In genomic region chr4:118421384-118421783, GRCm38 (mm10) we compare ENCODE assay signal across 22 mouse cellular contexts. TPM values are rescaled to one million over a fixed set of nuclear protein-coding genes. Genes with fewer than 3 reads are reported as not detected.
DNase-seq lines count a peak whose midpoint lies in the region; ATAC-seq lines count a peak whose summit lies in the region.
"Had no signal": no experiment of that assay in that cellular context is flagged by ENCODE, and none has a peak within 500 bp of the region (broad histone marks: within the 10 kb centered on the region; RNA-seq: fewer than 3 reads in every experiment).

No protein-coding gene starts in this region.

- H3K36me3 ChIP-seq in intestine, embryonic 16.5 days (ENCODE audit: control insufficient read depth, insufficient read depth, low read length) = no peaks in the 10 kb centered on the region
- peaks cover 73% of the 10 kb centered on the region for H3K36me3 ChIP-seq in hindbrain, embryonic 10.5 days

- no peaks in the 10 kb centered on the region for H3K27me3 ChIP-seq in intestine, embryonic 16.5 days (replicated peaks; ENCODE audit: control insufficient read depth, insufficient read depth, low read length)
- no peaks in the 10 kb centered on the region for H3K27me3 ChIP-seq in hindbrain, embryonic 10.5 days (ENCODE audit: insufficient read depth, poor library complexity, severe bottlenecking)
- H3K27me3 ChIP-seq: embryonic facial prominence, embryonic 12.5 days; forebrain, embryonic 15.5 days; heart, embryonic 13.5 days; hindbrain, embryonic 12.5 days had no signal

- no peak overlapping the region for H3K4me3 ChIP-seq in intestine, embryonic 16.5 days (ENCODE audit: low read length)
- H3K4me3 ChIP-seq in hindbrain, embryonic 10.5 days = no peak overlapping the region
- H3K4me3 ChIP-seq: embryonic facial prominence, embryonic 12.5 days; forebrain, embryonic 15.5 days; heart, embryonic 13.5 days; hindbrain, embryonic 12.5 days had no signal

- H3K9ac ChIP-seq in intestine, embryonic 16.5 days (ENCODE audit: low read depth, low read length) = no peak overlapping the region
- H3K9ac ChIP-seq: embryonic facial prominence, embryonic 12.5 days; forebrain, embryonic 15.5 days; heart, embryonic 13.5 days; hindbrain, embryonic 12.5 days had no signal

- no peak overlapping the region for H3K4me2 ChIP-seq in intestine, embryonic 16.5 days (ENCODE audit: low read depth, low read length)
- H3K4me2 ChIP-seq: embryonic facial prominence, embryonic 12.5 days; forebrain, embryonic 15.5 days; heart, embryonic 13.5 days; hindbrain, embryonic 12.5 days had no signal

- no peaks in the 10 kb centered on the region for H3K9me3 ChIP-seq in intestine, embryonic 16.5 days (ENCODE audit: control insufficient read depth, low read length)
- no peaks in the 10 kb centered on the region for H3K9me3 ChIP-seq in hindbrain, embryonic 10.5 days
- H3K9me3 ChIP-seq: embryonic facial prominence, embryonic 12.5 days; forebrain, embryonic 15.5 days; G1E; heart, embryonic 13.5 days; hindbrain, embryonic 12.5 days had no signal

- H3K27ac ChIP-seq in intestine, embryonic 16.5 days (ENCODE audit: low read length) = peak overlapping the region; percentile 77
- no peak overlapping the region for H3K27ac ChIP-seq in hindbrain, embryonic 10.5 days
- H3K27ac ChIP-seq: embryonic facial prominence, embryonic 12.5 days; forebrain, embryonic 15.5 days; heart, embryonic 13.5 days; hindbrain, embryonic 12.5 days had no signal

- peak; percentile 94 for ATAC-seq in intestine, embryonic 16.5 days
- ATAC-seq: CD4-positive, CD25-positive, alpha-beta regulatory T cell, adult 4 months; forebrain, embryonic 15.5 days had no signal

- WGBS in intestine, embryonic 16.5 days = 74% methylated on average over 3 of the region's 3 CpGs
- WGBS in hindbrain, embryonic 10.5 days = 90% methylated on average over 3 of the region's 3 CpGs

- H3K4me1 ChIP-seq in intestine, embryonic 16.5 days (ENCODE audit: control insufficient read depth, insufficient read depth, low read length) = peaks cover 11% of the 10 kb centered on the region
- H3K4me1 ChIP-seq in hindbrain, embryonic 10.5 days (replicated peaks) = no peaks in the 10 kb centered on the region
- H3K4me1 ChIP-seq: embryonic facial prominence, embryonic 12.5 days; forebrain, embryonic 15.5 days; heart, embryonic 13.5 days; hindbrain, embryonic 12.5 days had no signal

- DNase-seq in kidney, adult 11 months = peak; percentile 29
- no peak for DNase-seq in kidney, postnatal 10 days
- DNase-seq in lung, postnatal 25 days (ENCODE audit: low spot score) = peak; percentile 42
- DNase-seq in lung, postnatal 4 days = no peak
- no peak for DNase-seq in right cerebral cortex, postnatal 25 days
- DNase-seq in hindbrain, embryonic 10.5 days (ENCODE audit: low spot score) = no peak
- DNase-seq: adrenal gland, adult 8-10 months; B cell, adult 2 months; cerebellum, adult 11 months; cerebellum, adult 8-10 months; cerebellum, postnatal 14 days; embryo, embryonic 11 days; gastrocnemius, postnatal 36 days; heart, adult 11 months; heart, postnatal 36 days had no signal

RNA-seq across cellular contexts. Expression of gene Elovl1, which starts 6.5 kb away (rescaled TPM):
- polyA plus RNA-seq in intestine, embryonic 16.5 days (2015; fragmentation: Nextera tagmentation; extraction: Ambion mirVana) = 253 and 273 TPM in 2 replicates
- polyA plus RNA-seq in hindbrain, embryonic 10.5 days (2016; fragmentation: Nextera tagmentation; extraction: Ambion mirVana) = 49.0 and 51.8 TPM in 2 replicates

RNA-seq across cellular contexts. Expression of gene Med8, which starts 12.2 kb away (rescaled TPM):
- 96.6 and 107 TPM in 2 replicates for polyA plus RNA-seq in intestine, embryonic 16.5 days (2015; fragmentation: Nextera tagmentation; extraction: Ambion mirVana)
- 163 and 170 TPM in 2 replicates for polyA plus RNA-seq in hindbrain, embryonic 10.5 days (2016; fragmentation: Nextera tagmentation; extraction: Ambion mirVana)

RNA-seq across cellular contexts. Expression of gene Szt2, which starts 12.3 kb away (rescaled TPM):
- 4.5 and 4.7 TPM in 2 replicates for polyA plus RNA-seq in intestine, embryonic 16.5 days (2015; fragmentation: Nextera tagmentation; extraction: Ambion mirVana)
- 7.0 and 11.7 TPM in 2 replicates for polyA plus RNA-seq in hindbrain, embryonic 10.5 days (2016; fragmentation: Nextera tagmentation; extraction: Ambion mirVana)

RNA-seq across cellular contexts. Expression of gene Cdc20, which starts 15.8 kb away (rescaled TPM):
- 201 and 226 TPM in 2 replicates for polyA plus RNA-seq in intestine, embryonic 16.5 days (2015; fragmentation: Nextera tagmentation; extraction: Ambion mirVana)
- 330 and 370 TPM in 2 replicates for polyA plus RNA-seq in hindbrain, embryonic 10.5 days (2016; fragmentation: Nextera tagmentation; extraction: Ambion mirVana)

RNA-seq across cellular contexts. Expression of gene Mpl, which starts 35.9 kb away (rescaled TPM):
- polyA plus RNA-seq in intestine, embryonic 16.5 days (2015; fragmentation: Nextera tagmentation; extraction: Ambion mirVana) = 0.11 and 0.32 TPM in 2 replicates
- 1.2 and 1.3 TPM in 2 replicates for polyA plus RNA-seq in hindbrain, embryonic 10.5 days (2016; fragmentation: Nextera tagmentation; extraction: Ambion mirVana)
- polyA plus RNA-seq: CD4-positive, CD25-positive, alpha-beta regulatory T cell, adult 4 months had no signal

Comparison
In these comparisons a context has a peak if more than half of its experiments do, and no peak if none do; other contexts are left out.
1. DNase-seq: peak in kidney, adult 11 months (single experiment) and lung, postnatal 25 days (single experiment); none in kidney, postnatal 10 days (single experiment), lung, postnatal 4 days (0 of 2), right cerebral cortex, postnatal 25 days (single experiment) and hindbrain, embryonic 10.5 days (single experiment).